Mouse (Mus musculus): ENCODE results near the gene Slc12a3. TPM values are rescaled to one million over a fixed set of nuclear protein-coding genes. Genes with fewer than 3 reads are reported as not detected.

Slc12a3 gene
- polyA plus RNA-seq, 1 experiment: 600 TPM

DNA sequence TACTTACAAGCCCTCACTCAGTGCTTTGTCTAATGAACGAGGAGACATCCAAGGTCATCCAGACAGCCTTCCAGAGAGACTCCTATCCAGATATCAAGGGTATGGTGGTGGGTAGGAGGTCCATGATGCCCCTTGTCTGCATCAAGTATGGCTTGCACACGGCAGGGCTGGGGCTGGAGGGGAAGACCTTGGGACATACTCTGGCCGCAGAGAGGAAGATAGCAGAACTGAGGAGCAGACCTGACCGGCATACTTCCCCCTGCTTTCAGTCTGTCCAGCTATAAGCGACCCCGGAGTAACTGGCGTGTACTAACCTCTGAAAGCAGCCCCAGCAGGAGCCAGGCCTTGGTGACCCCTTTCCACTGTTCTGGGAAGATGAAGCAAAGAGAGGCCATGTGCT lies 80.5 kb downstream of the Slc12a3 start:
- 91% methylated on average over 7 of the region's 7 CpGs for WGBS
- TF ChIP-seq CTCF (conservative IDR thresholded peaks at IDR 0.05; ENCODE audit: insufficient read depth, insufficient read length, low read depth, low read length) (no peak), POLR2A (IDR thresholded peaks at IDR 0.05; ENCODE audit: low read depth, low read length) (no peak)
- Histone ChIP-seq H3K27ac (ENCODE audit: insufficient read depth, low read depth, low read length) (no peak overlapping the region), H3K27me3 (replicated peaks; ENCODE audit: control insufficient read depth, insufficient read depth, low read length) (no peaks in the 10 kb centered on the region), H3K36me3 (ENCODE audit: control insufficient read depth, insufficient read depth, low read length) (no peaks in the 10 kb centered on the region), H3K4me3 (ENCODE audit: insufficient read depth, low read depth, low read length) (no peak overlapping the region), H3K4me1 (ENCODE audit: control insufficient read depth, insufficient read depth, low read length) (no peaks in the 10 kb centered on the region)
- no peak for DNase-seq

DNA sequence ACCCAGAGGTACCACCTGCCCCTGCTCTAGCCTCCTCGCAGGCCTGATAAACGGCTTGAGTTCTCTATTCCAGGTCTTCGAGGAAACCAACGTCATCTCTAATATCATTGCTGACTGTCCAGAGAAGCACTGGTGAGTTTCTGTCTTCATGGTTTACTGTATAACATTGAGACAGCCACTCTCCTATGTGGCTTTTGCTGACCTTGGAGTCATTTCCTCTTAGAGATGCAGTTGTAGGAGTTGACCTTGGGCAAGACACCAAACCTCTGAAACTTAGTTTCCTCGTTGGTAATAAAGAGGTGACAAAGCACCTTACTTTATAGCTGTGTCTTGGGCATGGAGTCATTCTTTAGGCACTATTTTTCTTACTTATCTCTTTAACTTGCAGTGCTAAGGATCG lies 83.5 kb downstream of the Slc12a3 start:
- H3K27me3 ChIP-seq (replicated peaks; ENCODE audit: control insufficient read depth, insufficient read depth, low read length): no peaks in the 10 kb centered on the region

DNA sequence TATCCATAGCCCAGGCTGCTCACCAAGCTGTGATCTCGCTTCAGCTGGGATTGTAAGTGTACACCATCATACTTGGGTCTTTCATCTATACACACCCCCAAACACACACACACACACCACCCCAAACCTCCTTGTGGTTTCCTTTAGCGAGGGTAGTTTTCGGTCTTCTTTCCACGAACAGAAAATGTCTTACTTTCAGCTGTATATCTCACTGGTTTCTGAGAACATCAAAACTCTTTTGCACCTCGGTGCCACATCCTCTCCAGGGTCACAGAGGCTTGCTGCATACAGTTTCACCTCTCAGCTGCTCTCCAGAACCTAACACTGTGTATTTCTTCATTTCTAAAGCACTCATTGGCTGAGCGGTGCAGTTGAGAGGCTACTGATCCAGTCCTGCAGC lies 84.5 kb downstream of the Slc12a3 start:
- H3K36me3 ChIP-seq (ENCODE audit: control insufficient read depth, insufficient read depth, low read length): no peaks in the 10 kb centered on the region
- no peak overlapping the region for H3K4me3 ChIP-seq (ENCODE audit: insufficient read depth, low read depth, low read length)

More for the DNA sequence above, 83.5 kb downstream of the Slc12a3 start:
- no peak overlapping the region for H3K27ac ChIP-seq (ENCODE audit: insufficient read depth, low read depth, low read length)
- no peaks in the 10 kb centered on the region for H3K36me3 ChIP-seq (ENCODE audit: control insufficient read depth, insufficient read depth, low read length)
- WGBS: 68% methylated on average over 6 of the region's 6 CpGs
- H3K4me3 ChIP-seq (ENCODE audit: insufficient read depth, low read depth, low read length): no peak overlapping the region
- H3K4me1 ChIP-seq (ENCODE audit: control insufficient read depth, insufficient read depth, low read length): no peaks in the 10 kb centered on the region
- no peak for TF ChIP-seq POLR2A (IDR thresholded peaks at IDR 0.05; ENCODE audit: low read depth, low read length)
- DNase-seq: no peak

DNA sequence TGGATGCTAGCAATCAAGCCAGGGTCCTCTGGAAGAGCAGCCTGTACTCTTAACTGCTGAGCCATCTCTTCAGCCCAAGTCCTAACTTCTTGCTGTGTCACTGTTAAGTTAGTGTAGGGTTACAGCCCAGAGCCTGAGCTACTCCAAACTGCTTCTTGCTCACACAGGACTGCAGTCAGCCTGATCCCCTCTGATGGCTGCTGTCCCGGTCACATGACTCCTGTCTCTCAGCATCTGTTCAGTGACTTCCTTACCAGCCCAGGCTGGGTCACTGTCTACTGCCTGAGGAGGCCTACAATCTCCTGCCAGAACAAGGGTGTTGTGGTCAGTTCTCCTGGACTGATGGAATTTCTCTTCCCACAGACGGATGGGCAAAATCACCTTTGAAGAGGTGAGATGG lies 86.2 kb downstream of the Slc12a3 start:
- 47% methylated on average over 2 of the region's 2 CpGs for WGBS
- Histone ChIP-seq H3K4me1 (ENCODE audit: control insufficient read depth, insufficient read depth, low read length) (no peaks in the 10 kb centered on the region), H3K36me3 (ENCODE audit: control insufficient read depth, insufficient read depth, low read length) (no peaks in the 10 kb centered on the region), H3K27me3 (replicated peaks; ENCODE audit: control insufficient read depth, insufficient read depth, low read length) (no peaks in the 10 kb centered on the region; the same call in 1 of the 2 replicates), H3K4me3 (ENCODE audit: insufficient read depth, low read depth, low read length) (no peak overlapping the region), H3K27ac (ENCODE audit: insufficient read depth, low read depth, low read length) (no peak overlapping the region)
- no peak for TF ChIP-seq POLR2A (IDR thresholded peaks at IDR 0.05; ENCODE audit: low read depth, low read length)
- TF ChIP-seq CTCF (conservative IDR thresholded peaks at IDR 0.05; ENCODE audit: insufficient read depth, insufficient read length, low read depth, low read length): no peak
- DNase-seq: no peak

More for the DNA sequence above, 84.5 kb downstream of the Slc12a3 start:
- Histone ChIP-seq H3K4me1 (ENCODE audit: control insufficient read depth, insufficient read depth, low read length) (no peaks in the 10 kb centered on the region), H3K27ac (ENCODE audit: insufficient read depth, low read depth, low read length) (no peak overlapping the region), H3K27me3 (replicated peaks; ENCODE audit: control insufficient read depth, insufficient read depth, low read length) (no peaks in the 10 kb centered on the region)
- no peak for TF ChIP-seq CTCF (conservative IDR thresholded peaks at IDR 0.05; ENCODE audit: insufficient read depth, insufficient read length, low read depth, low read length)
- no peak for TF ChIP-seq POLR2A (IDR thresholded peaks at IDR 0.05; ENCODE audit: low read depth, low read length)
- DNase-seq: no peak
- WGBS: 81% methylated on average over 6 of the region's 6 CpGs

Other genes with a start within 250 kb of the Slc12a3 start
- 31.3 and 31.4 TPM in 2 replicates for gene Bbs2, start 230.3 kb upstream of the Slc12a3 start, polyA plus RNA-seq (2012; rRNA removed)
- gene Mt4, start 192.0 kb upstream of the Slc12a3 start, polyA plus RNA-seq (2012; rRNA removed): not detected in 2 replicates
- 4.2 and 8.4 TPM in 2 replicates for gene Mt3, start 176.6 kb upstream of the Slc12a3 start, polyA plus RNA-seq (2012; rRNA removed)
- gene Mt2, start 156.5 kb upstream of the Slc12a3 start, polyA plus RNA-seq (2012; rRNA removed): 57.6 and 80.2 TPM in 2 replicates
- gene Mt1, start 150.1 kb upstream of the Slc12a3 start, polyA plus RNA-seq (2012; rRNA removed): 906 and 994 TPM in 2 replicates
- 11.2 and 11.9 TPM in 2 replicates for gene Nup93, start 114.6 kb upstream of the Slc12a3 start, polyA plus RNA-seq (2012; rRNA removed)
- gene Herpud1, start 57.2 kb downstream of the Slc12a3 start, polyA plus RNA-seq (2012; rRNA removed): 417 and 537 TPM in 2 replicates
- 4.0 and 6.6 TPM in 2 replicates for gene Nlrc5, start 105.2 kb downstream of the Slc12a3 start, polyA plus RNA-seq (2012; rRNA removed)
- 28.9 and 31.5 TPM in 2 replicates for gene Cpne2, start 203.8 kb downstream of the Slc12a3 start, polyA plus RNA-seq (2012; rRNA removed)

All from kidney, adult 2 months (tissue).